Mouse (Mus musculus): ENCODE data around the gene Mllt3. TPM values are rescaled to one million over a fixed set of nuclear protein-coding genes. Genes with fewer than 3 reads are reported as not detected.

The Mllt3 gene
- 3.9 and 6.0 TPM in 2 replicates for polyA plus RNA-seq (2012; rRNA removed)

GRCm38 (mm10) chr4:88033216-88033653 is at the start of gene Mllt3:
Gene Mllt3 (minus strand): TSS chr4:88033364.
- DNase-seq (ENCODE audit: low read depth): no peak

GRCm38 (mm10) chr4:88082381-88082780 is 49.2 kb upstream of the Mllt3 start:
- no peak for DNase-seq (ENCODE audit: low read depth)

GRCm38 (mm10) chr4:88081885-88082284 is 48.7 kb upstream of the Mllt3 start:
- no peak for DNase-seq (ENCODE audit: low read depth)

GRCm38 (mm10) chr4:88081417-88081816 is 48.3 kb upstream of the Mllt3 start:
- DNase-seq (ENCODE audit: low read depth): no peak

GRCm38 (mm10) chr4:88078983-88079382 is 45.8 kb upstream of the Mllt3 start:
- DNase-seq (ENCODE audit: low read depth): no peak

GRCm38 (mm10) chr4:88075388-88075787 is 42.2 kb upstream of the Mllt3 start:
- DNase-seq (ENCODE audit: low read depth): no peak

- no peak for DNase-seq (ENCODE audit: low read depth)
Measured at GRCm38 (mm10) chr4:88046280-88046679, 13.1 kb upstream of the Mllt3 start.

- no peak for DNase-seq (ENCODE audit: low read depth)
Measured at GRCm38 (mm10) chr4:88045151-88045550, 12.0 kb upstream of the Mllt3 start.

GRCm38 (mm10) chr4:88035361-88035760 is 2.2 kb upstream of the Mllt3 start:
- DNase-seq (ENCODE audit: low read depth): no peak

- no peak for DNase-seq (ENCODE audit: low read depth)
Measured at GRCm38 (mm10) chr4:88034387-88035157, 1.4 kb upstream of the Mllt3 start.

GRCm38 (mm10) chr4:88033729-88034386 is 694 bp upstream of the Mllt3 start:
- DNase-seq (ENCODE audit: low read depth): no peak

GRCm38 (mm10) chr4:88032151-88033098 is 739 bp downstream of the Mllt3 start:
- DNase-seq (ENCODE audit: low read depth): no peak

GRCm38 (mm10) chr4:88031211-88032150 is 1.7 kb downstream of the Mllt3 start:
- DNase-seq (ENCODE audit: low read depth): no peak

- no peak for DNase-seq (ENCODE audit: low read depth)
Measured at GRCm38 (mm10) chr4:88023567-88023966, 9.6 kb downstream of the Mllt3 start.

- DNase-seq (ENCODE audit: low read depth): no peak
Measured at GRCm38 (mm10) chr4:88022623-88023022, 10.5 kb downstream of the Mllt3 start.

- no peak for DNase-seq (ENCODE audit: low read depth)
Measured at GRCm38 (mm10) chr4:88020421-88020820, 12.7 kb downstream of the Mllt3 start.

- no peak for DNase-seq (ENCODE audit: low read depth)
Measured at GRCm38 (mm10) chr4:88019645-88020044, 13.5 kb downstream of the Mllt3 start.

- DNase-seq (ENCODE audit: low read depth): no peak
Measured at GRCm38 (mm10) chr4:88017452-88018350, 15.5 kb downstream of the Mllt3 start.

GRCm38 (mm10) chr4:88015765-88016164 is 17.4 kb downstream of the Mllt3 start:
- no peak for DNase-seq (ENCODE audit: low read depth)

GRCm38 (mm10) chr4:88015261-88015660 is 17.9 kb downstream of the Mllt3 start:
- no peak for DNase-seq (ENCODE audit: low read depth)
